Mouse (Mus musculus) limb, embryonic 11.5 days (tissue): ENCODE measurements around the gene Ttc7. TPM values are rescaled to one million over a fixed set of nuclear protein-coding genes. Genes with fewer than 3 reads are reported as not detected.

Experiments
- ATAC-seq: fragments of 200-750 bp; cut with Nextera tagmentation; 2 replicates; pipeline ENCODE4 v1.8.0; 2017; ENCODE audit warnings: low read depth; ENCODE audit not compliant: insufficient number of reproducible peaks, low FRiP score, low TSS enrichment
- DNase-seq: peaks from one replicate; pipeline ENCODE4 v3.0.0-alpha.2; 2015; ENCODE audit warnings: low spot score
- H3K27ac ChIP-seq: fragments of 300-500 bp; sonication (generic); replicated peaks from 2 replicates; pipeline ENCODE4 v1.5.1; 2014; ENCODE audit warnings: low read depth, mild to moderate bottlenecking, low read length
- H3K27me3 ChIP-seq: fragments of 300-500 bp; sonication (generic); 2 replicates; pipeline ENCODE4 v1.6.1; 2014; ENCODE audit warnings: mild to moderate bottlenecking, low read length, mixed read lengths; ENCODE audit not compliant: control insufficient read depth, insufficient read depth
- H3K36me3 ChIP-seq: fragments of 300-500 bp; sonication (generic); 2 replicates; pipeline ENCODE4 v1.6.1; 2014; ENCODE audit warnings: mild to moderate bottlenecking, low read length, moderate library complexity, mixed read lengths; ENCODE audit not compliant: control insufficient read depth, insufficient read depth
- H3K4me1 ChIP-seq: fragments of 300-500 bp; sonication (generic); 2 replicates; pipeline ENCODE4 v1.6.1; 2014; ENCODE audit warnings: low read length, mixed read lengths; ENCODE audit not compliant: control insufficient read depth, insufficient read depth
- H3K4me2 ChIP-seq: fragments of 300-500 bp; sonication (generic); 2 replicates; pipeline ENCODE4 v1.6.1; 2014; ENCODE audit warnings: low read depth, mild to moderate bottlenecking, moderate library complexity; ENCODE audit not compliant: severe bottlenecking
- H3K4me3 ChIP-seq: fragments of 300-500 bp; sonication (generic); 2 replicates; pipeline ENCODE4 v1.5.1; 2014; ENCODE audit warnings: low read depth, low read length
- H3K9ac ChIP-seq: fragments of 300-500 bp; sonication (generic); 2 replicates; pipeline ENCODE4 v1.6.1; 2014; ENCODE audit warnings: mild to moderate bottlenecking, low read length
- H3K9me3 ChIP-seq: fragments of 300-500 bp; sonication (generic); 2 replicates; pipeline ENCODE4 v1.6.1; 2016; ENCODE audit warnings: low read length; ENCODE audit not compliant: control insufficient read depth
- WGBS: fragments of 180-500 bp; shearing (Covaris S2); extraction: QIAGEN DNeasy Blood & Tissue Kit; methylation state at CpG from one replicate; pipeline ENCODE4 v1.1.7; 2014; 5-methylcytosine and 5-hydroxymethylcytosine counted together
- polyA plus RNA-seq: library from polyadenylated mRNA; unstranded; fragments of >200 nt; fragmentation: Nextera tagmentation; extraction: Ambion mirVana; gene quantifications from 2 replicates; pipeline ENCODE4 v1.2.1, GENCODE M21; 2014

Gene Ttc7
- polyA plus RNA-seq, 1 experiment from 2014 or later: 1.8 TPM

- WGBS: 87% methylated on average over 6 of the region's 6 CpGs
- ATAC-seq (no peak), DNase-seq (no peak)
- Histone ChIP-seq H3K9me3 (no peaks in the 10 kb centered on the region), H3K36me3 (no peaks in the 10 kb centered on the region), H3K27me3 (no peaks in the 10 kb centered on the region), H3K4me1 (peaks cover 15% of the 10 kb centered on the region), H3K4me3 (no peak overlapping the region), H3K27ac (no peak overlapping the region), H3K9ac (no peak overlapping the region), H3K4me2 (no peak overlapping the region)
Observed at GRCm38 (mm10) chr17:87332887-87333286, 50.2 kb downstream of the Ttc7 start.

DNA sequence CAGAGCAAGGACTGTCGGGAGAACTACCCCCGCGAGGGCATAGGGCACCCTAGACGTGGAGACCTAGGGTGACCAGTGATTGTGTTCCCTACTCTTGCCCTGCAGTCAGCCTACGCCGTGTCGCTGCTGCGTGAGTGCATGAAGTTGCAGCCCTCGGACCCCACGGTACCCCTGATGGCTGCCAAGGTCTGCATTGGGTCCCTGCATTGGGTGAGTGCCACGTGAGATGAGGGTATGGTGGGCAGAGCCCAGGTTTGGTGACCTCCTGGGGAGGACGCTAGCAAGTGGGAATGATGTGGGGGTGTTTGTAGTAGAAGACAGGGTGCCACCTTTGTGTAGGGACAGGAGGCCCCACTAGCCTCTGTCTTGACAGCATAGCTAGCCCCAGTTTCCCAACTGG is 51.5 kb downstream of the Ttc7 start:
- H3K27me3 ChIP-seq: no peaks in the 10 kb centered on the region
- H3K36me3 ChIP-seq: no peaks in the 10 kb centered on the region
- H3K9ac ChIP-seq: no peak overlapping the region
- H3K9me3 ChIP-seq: no peaks in the 10 kb centered on the region
- H3K4me1 ChIP-seq: peaks cover 15% of the 10 kb centered on the region
- DNase-seq: no peak
- ATAC-seq: no peak
- no peak overlapping the region for H3K27ac ChIP-seq
- 93% methylated on average over 12 of the region's 12 CpGs for WGBS
- no peak overlapping the region for H3K4me3 ChIP-seq
- no peak overlapping the region for H3K4me2 ChIP-seq

GRCm38 (mm10) chr17:87335152-87335551 is 52.5 kb downstream of the Ttc7 start:
- H3K27ac ChIP-seq: no peak overlapping the region
- H3K9me3 ChIP-seq: no peaks in the 10 kb centered on the region
- H3K9ac ChIP-seq: no peak overlapping the region
- no peaks in the 10 kb centered on the region for H3K27me3 ChIP-seq
- peaks cover 12% of the 10 kb centered on the region for H3K4me1 ChIP-seq
- ATAC-seq: no peak
- no peaks in the 10 kb centered on the region for H3K36me3 ChIP-seq
- H3K4me2 ChIP-seq: no peak overlapping the region
- no peak for DNase-seq
- no peak overlapping the region for H3K4me3 ChIP-seq
- 82% methylated on average over 14 of the region's 14 CpGs for WGBS

GRCm38 (mm10) chr17:87335727-87336126 is 53.0 kb downstream of the Ttc7 start:
- Histone ChIP-seq H3K9ac (no peak overlapping the region), H3K4me3 (no peak overlapping the region), H3K27me3 (no peaks in the 10 kb centered on the region), H3K4me1 (peaks cover 10% of the 10 kb centered on the region), H3K9me3 (no peaks in the 10 kb centered on the region), H3K36me3 (no peaks in the 10 kb centered on the region), H3K27ac (no peak overlapping the region), H3K4me2 (no peak overlapping the region)
- DNase-seq (no peak), ATAC-seq (no peak)
- WGBS: 85% methylated on average over 2 of the region's 2 CpGs

- ATAC-seq: no peak
- WGBS: 88% methylated on average over 12 of the region's 12 CpGs
- Histone ChIP-seq H3K4me3 (no peak overlapping the region), H3K9ac (no peak overlapping the region), H3K36me3 (no peaks in the 10 kb centered on the region), H3K4me1 (peaks cover 2% of the 10 kb centered on the region), H3K27ac (no peak overlapping the region), H3K27me3 (no peaks in the 10 kb centered on the region), H3K9me3 (no peaks in the 10 kb centered on the region), H3K4me2 (no peak overlapping the region)
- no peak for DNase-seq
Observed at GRCm38 (mm10) chr17:87336910-87337309, 54.2 kb downstream of the Ttc7 start.

DNA sequence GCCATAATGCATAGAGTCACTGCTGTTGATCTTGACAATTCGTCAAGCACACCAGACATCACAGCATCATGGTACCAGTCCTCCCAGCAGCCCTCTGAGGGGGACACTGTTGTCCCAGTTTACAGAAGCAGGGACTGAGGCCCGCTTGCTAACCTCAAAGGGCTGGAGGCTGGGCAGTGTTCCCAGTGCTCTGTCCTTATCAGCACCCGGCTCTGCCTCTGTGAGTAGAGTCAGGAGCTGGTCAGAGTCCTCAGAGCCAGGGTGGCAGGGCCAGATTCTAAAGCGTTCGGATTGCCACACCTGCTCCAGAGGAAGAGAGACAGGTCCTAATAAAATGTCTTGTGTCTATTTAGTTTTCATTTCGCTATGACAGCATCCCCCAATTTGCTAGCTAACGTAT is 55.0 kb downstream of the Ttc7 start:
- ATAC-seq: no peak
- WGBS: 90% methylated on average over 7 of the region's 7 CpGs
- no peak for DNase-seq
- Histone ChIP-seq H3K9ac (no peak overlapping the region), H3K36me3 (no peaks in the 10 kb centered on the region), H3K4me3 (no peak overlapping the region), H3K4me2 (no peak overlapping the region), H3K27ac (no peak overlapping the region), H3K9me3 (no peaks in the 10 kb centered on the region), H3K27me3 (no peaks in the 10 kb centered on the region), H3K4me1 (no peaks in the 10 kb centered on the region)

- Histone ChIP-seq H3K9me3 (no peaks in the 10 kb centered on the region), H3K4me1 (no peaks in the 10 kb centered on the region), H3K4me2 (no peak overlapping the region), H3K9ac (no peak overlapping the region), H3K27me3 (no peaks in the 10 kb centered on the region), H3K4me3 (no peak overlapping the region), H3K27ac (no peak overlapping the region), H3K36me3 (no peaks in the 10 kb centered on the region)
- 83% methylated on average over 1 of the region's 1 CpGs for WGBS
- ATAC-seq: no peak
- DNase-seq: no peak
Observed at GRCm38 (mm10) chr17:87339122-87339521, 56.4 kb downstream of the Ttc7 start.

- H3K4me2 ChIP-seq: no peak overlapping the region
- no peaks in the 10 kb centered on the region for H3K9me3 ChIP-seq
- H3K27ac ChIP-seq: no peak overlapping the region
- ATAC-seq (no peak), DNase-seq (no peak)
- H3K4me3 ChIP-seq: no peak overlapping the region
- peaks cover 3% of the 10 kb centered on the region; the same call in 1 of the 2 replicates for H3K4me1 ChIP-seq
- H3K36me3 ChIP-seq: no peaks in the 10 kb centered on the region
- H3K27me3 ChIP-seq: no peaks in the 10 kb centered on the region
- 64% methylated on average over 8 of the region's 8 CpGs for WGBS
- no peak overlapping the region for H3K9ac ChIP-seq
Observed at GRCm38 (mm10) chr17:87343060-87343703, 60.5 kb downstream of the Ttc7 start.
